Mouse (Mus musculus) liver, adult 2 months (tissue): ENCODE measurements around the gene Sp1. TPM values are rescaled to one million over a fixed set of nuclear protein-coding genes. Genes with fewer than 3 reads are reported as not detected.
A peak's percentile ranks its signal among the peaks of the same experiment; 100 is the strongest.

ENCODE experiments used
- DNase-seq: peaks from one replicate; pipeline ENCODE4 v3.0.0-alpha.2; 2011; ENCODE audit warnings: low read depth, low spot score; ENCODE audit errors: extremely low read depth
- H3K27ac ChIP-seq: fragments of 200-500 bp; replicated peaks from 2 replicates; pipeline ENCODE4 v1.5.1; 2012; ENCODE audit warnings: low read depth, mild to moderate bottlenecking, control low read depth, inconsistent platforms, low read length; ENCODE audit not compliant: insufficient read depth
- H3K27me3 ChIP-seq: fragments of 200-500 bp; 2 replicates; pipeline ENCODE4 v1.6.1; 2012; ENCODE audit warnings: mild to moderate bottlenecking, moderate library complexity, low read length, inconsistent platforms; ENCODE audit not compliant: control insufficient read depth, insufficient read depth
- H3K36me3 ChIP-seq: fragments of 200-500 bp; 2 replicates; pipeline ENCODE4 v1.6.1; 2012; ENCODE audit warnings: low read length, inconsistent platforms; ENCODE audit not compliant: control insufficient read depth, insufficient read depth
- H3K4me1 ChIP-seq: fragments of 200-500 bp; 2 replicates; pipeline ENCODE4 v1.6.1; 2011; ENCODE audit warnings: low read length; ENCODE audit not compliant: control insufficient read depth, insufficient read depth
- H3K4me3 ChIP-seq: fragments of 200-500 bp; 2 replicates; pipeline ENCODE4 v1.5.1; 2011; ENCODE audit warnings: low read depth, mild to moderate bottlenecking, control low read depth, low read length, moderate library complexity; ENCODE audit not compliant: insufficient read depth
- H3K79me2 ChIP-seq: fragments of 200-500 bp; 2 replicates; pipeline ENCODE4 v1.6.1; 2012; ENCODE audit warnings: inconsistent platforms, mild to moderate bottlenecking, low read length, moderate library complexity; ENCODE audit not compliant: control insufficient read depth, insufficient read depth
- H3K9ac ChIP-seq: fragments of 200-500 bp; 2 replicates; pipeline ENCODE4 v1.6.1; 2012; ENCODE audit warnings: low read depth, mild to moderate bottlenecking, control low read depth, inconsistent platforms, low read length
- CTCF ChIP-seq: fragments of 200-500 bp; IDR thresholded peaks from 2 replicates; pipeline ENCODE4 v1.5.1; 2011; ENCODE audit warnings: low read depth, low read length, control low read depth
- POLR2A ChIP-seq: fragments of 200-500 bp; IDR thresholded peaks from 2 replicates; pipeline ENCODE4 v1.6.1; 2011; ENCODE audit warnings: low read length, control low read depth; ENCODE audit not compliant: insufficient read depth; ENCODE audit errors: extremely low read depth
- WGBS: fragments of 180-500 bp; shearing (Covaris S2); methylation state at CpG from one replicate; pipeline ENCODE4 v1.1.7; 2018; 5-methylcytosine and 5-hydroxymethylcytosine counted together
- polyA plus RNA-seq: library from polyadenylated mRNA; depleted of rRNA; stranded (reverse); fragments of >200 nt; gene quantifications from 2 replicates; pipeline ENCODE4 v1.2.3, GENCODE M21; 2012
- total RNA-seq: library from RNA; depleted of rRNA; stranded (reverse); fragments of >200 nt; gene quantifications from 2 replicates; pipeline ENCODE4 v1.2.3, GENCODE M21; 2014

Gene Sp1
- total and polyA plus RNA-seq, 2 experiments, result 7.3 to 16.7 TPM

- 5% methylated on average over 7 of the region's 7 CpGs for WGBS
- H3K27me3 ChIP-seq, result no peaks in the 10 kb centered on the region
- 0 out of 2 replicates have a peak, but pooled peaks have one; percentile 11 for TF ChIP-seq POLR2A
- no peak for TF ChIP-seq CTCF
- H3K4me3 ChIP-seq, result peak overlapping the region; percentile 3; the same call in 1 of the 2 replicates
- peak; percentile 88 for DNase-seq
- H3K36me3 ChIP-seq, result no peaks in the 10 kb centered on the region
- H3K27ac ChIP-seq, result peak overlapping the region; percentile 87
- no peaks in the 10 kb centered on the region for H3K79me2 ChIP-seq
- H3K9ac ChIP-seq, result peak overlapping the region; percentile 57
- no peaks in the 10 kb centered on the region for H3K4me1 ChIP-seq
These were observed 45.0 kb downstream of the Sp1 start for GRCm38 (mm10) chr15:102450928-102451327.

GRCm38 (mm10) chr15:102451666-102452430 is 45.9 kb downstream of the Sp1 start:
- DNase-seq, result no peak
- Histone ChIP-seq H3K4me1 (no peaks in the 10 kb centered on the region), H3K79me2 (no peaks in the 10 kb centered on the region), H3K27ac (no peak overlapping the region), H3K9ac (no peak overlapping the region), H3K36me3 (no peaks in the 10 kb centered on the region), H3K4me3 (no peak overlapping the region), H3K27me3 (no peaks in the 10 kb centered on the region)
- TF ChIP-seq POLR2A (no peak), CTCF (no peak)
- WGBS, result 87% methylated on average over 26 of the region's 26 CpGs

DNA sequence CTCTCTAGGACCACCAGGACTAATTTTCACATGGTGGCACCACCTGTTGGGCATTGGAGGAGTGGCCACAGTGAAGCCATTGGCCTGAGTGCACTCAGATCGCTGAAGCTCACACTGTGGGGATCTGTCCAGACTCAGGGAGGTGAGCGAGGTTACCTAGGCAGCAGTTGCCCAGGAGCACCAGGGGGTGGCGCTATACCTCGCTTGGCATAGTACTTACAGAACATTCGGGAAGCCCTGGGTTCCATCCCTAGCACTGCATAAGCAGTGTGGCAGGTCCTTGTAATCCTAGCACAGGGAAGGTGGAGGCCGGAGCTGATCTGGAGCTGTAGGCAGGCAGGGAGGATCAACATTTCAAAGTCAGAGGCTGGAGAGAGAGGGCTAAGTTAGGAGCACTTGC is 50.0 kb downstream of the Sp1 start:
- peaks cover 9% of the 10 kb centered on the region for H3K4me1 ChIP-seq
- H3K27ac ChIP-seq, result no peak overlapping the region
- H3K4me3 ChIP-seq, result no peak overlapping the region
- H3K36me3 ChIP-seq, result no peaks in the 10 kb centered on the region
- 53% methylated on average over 6 of the region's 6 CpGs for WGBS
- no peaks in the 10 kb centered on the region; the same call in 1 of the 2 replicates for H3K79me2 ChIP-seq
- no peak for DNase-seq
- H3K27me3 ChIP-seq, result no peaks in the 10 kb centered on the region
- TF ChIP-seq POLR2A (no peak), CTCF (peak; percentile 74)
- no peak overlapping the region for H3K9ac ChIP-seq

DNA sequence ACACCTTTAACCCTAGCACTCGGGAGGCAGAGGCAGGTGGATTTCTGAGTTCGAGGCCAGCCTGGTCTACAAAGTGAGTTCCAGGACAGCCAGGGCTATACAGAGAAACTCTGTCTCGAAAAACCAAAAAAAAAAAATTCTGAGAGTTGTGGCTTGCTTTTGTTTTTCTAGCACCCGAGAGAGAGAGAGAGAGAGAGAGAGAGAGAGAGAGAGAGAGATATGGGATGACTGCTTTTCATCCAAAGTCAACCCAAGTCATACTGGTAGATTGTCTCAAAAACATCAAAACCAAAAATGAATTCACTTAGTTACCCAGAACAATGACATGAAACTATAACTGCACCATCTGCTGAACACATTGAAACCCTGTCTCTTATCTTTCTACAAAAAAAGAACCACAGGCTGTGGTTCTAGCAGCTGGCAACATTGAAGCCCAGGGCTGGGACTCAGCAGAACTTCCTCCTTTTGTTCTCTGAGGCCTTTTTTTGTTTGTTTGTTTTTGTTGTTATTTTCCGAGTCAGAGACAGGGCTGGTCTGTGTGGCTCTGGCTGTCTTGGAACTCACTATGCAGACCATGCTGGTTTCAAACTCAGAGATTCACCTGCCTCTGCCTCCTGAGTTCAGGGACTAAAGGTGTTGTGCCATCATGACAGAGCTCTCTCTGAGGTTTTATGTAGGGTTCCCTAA is 52.2 kb downstream of the Sp1 start:
- 65% methylated on average over 5 of the region's 5 CpGs for WGBS
- Histone ChIP-seq H3K9ac (no peak overlapping the region), H3K79me2 (no peaks in the 10 kb centered on the region; the same call in 1 of the 2 replicates), H3K27ac (peak overlapping the region; percentile 14), H3K4me3 (no peak overlapping the region), H3K36me3 (peaks cover 3% of the 10 kb centered on the region; the same call in 1 of the 2 replicates), H3K27me3 (no peaks in the 10 kb centered on the region), H3K4me1 (peaks cover 9% of the 10 kb centered on the region)
- TF ChIP-seq POLR2A, result no peak
- no peak for DNase-seq

- Histone ChIP-seq H3K9ac (peak within 1 kb of the TSS; percentile 70), H3K79me2 (no peaks in the 10 kb centered on the region; the same call in 1 of the 2 replicates), H3K27ac (peak within 1 kb of the TSS; percentile 53), H3K4me1 (peaks cover 9% of the 10 kb centered on the region), H3K4me3 (peak within 1 kb of the TSS; percentile 68), H3K36me3 (peaks cover 5% of the 10 kb centered on the region; the same call in 1 of the 2 replicates), H3K27me3 (no peaks in the 10 kb centered on the region)
- TF ChIP-seq CTCF (peak; percentile 76), POLR2A (peak; percentile 79)
- DNase-seq, result peak; percentile 98
- whole genome bisulfite sequencing, result under 1% methylated on average over 19 of the region's 19 CpGs
These were observed 53.0 kb downstream of the Sp1 start, which contains the start of gene Prr13 for GRCm38 (mm10) chr15:102458904-102459317. Prr13 (plus strand) TSS chr15:102459028.
